Mouse (Mus musculus) embryonic fibroblast, embryonic 13.5 days (primary cell): ENCODE results near the gene 1810049J17Rik.

Source experiments
- CTCF ChIP-seq: IDR thresholded peaks from 2 replicates; pipeline ENCODE4 v1.5.1; 2011; ENCODE audit warnings: mild to moderate bottlenecking, control low read depth, low read length, moderate library complexity, borderline replicate concordance; ENCODE audit not compliant: insufficient read depth
- POLR2A ChIP-seq: IDR thresholded peaks from 2 replicates; pipeline ENCODE4 v1.6.1; 2011; ENCODE audit warnings: low read depth, mild to moderate bottlenecking, control low read depth, low read length, moderate library complexity

GRCm38 (mm10) chr15:12368357-12368756, 46.7 kb upstream of the 1810049J17Rik start:
- TF ChIP-seq POLR2A (no peak), CTCF (no peak)
